Mouse (Mus musculus) heart, adult 2 months (tissue): ENCODE results near the gene Med13l. TPM values are rescaled to one million over a fixed set of nuclear protein-coding genes. Genes with fewer than 3 reads are reported as not detected.

ENCODE experiments used
- DNase-seq, 2 experiments: peaks; one replicate each; pipeline ENCODE4 v3.0.0; 2021
- H3K27ac ChIP-seq: fragments of 200-600 bp; 2 replicates; pipeline ENCODE4 v1.8.1; 2022
- H3K27me3 ChIP-seq: fragments of 200-500 bp; 2 replicates; pipeline ENCODE4 v1.6.1; 2012; ENCODE audit warnings: mild to moderate bottlenecking, low read length, inconsistent platforms, mixed read lengths; ENCODE audit not compliant: control insufficient read depth, insufficient read depth
- H3K36me3 ChIP-seq: fragments of 200-500 bp; 2 replicates; pipeline ENCODE4 v1.6.1; 2012; ENCODE audit warnings: low read length, inconsistent platforms; ENCODE audit not compliant: control insufficient read depth, insufficient read depth
- H3K4me1 ChIP-seq: fragments of 200-500 bp; 2 replicates; pipeline ENCODE4 v1.6.1; 2011; ENCODE audit warnings: low read length; ENCODE audit not compliant: control insufficient read depth, insufficient read depth
- H3K4me3 ChIP-seq: fragments of 200-600 bp; 2 replicates; pipeline ENCODE4 v1.8.1; 2022
- H3K79me2 ChIP-seq: fragments of 200-500 bp; replicated peaks from 2 replicates; pipeline ENCODE4 v1.6.1; 2012; ENCODE audit warnings: mild to moderate bottlenecking, inconsistent platforms, low read length, moderate library complexity, mixed read lengths; ENCODE audit not compliant: control insufficient read depth, insufficient read depth
- H3K9ac ChIP-seq: fragments of 200-500 bp; 2 replicates; pipeline ENCODE4 v1.6.1; 2012; ENCODE audit warnings: low read depth, mild to moderate bottlenecking, control low read depth, inconsistent platforms, low read length, mixed read lengths
- CTCF ChIP-seq: fragments of 200-600 bp; IDR thresholded peaks from 2 replicates; pipeline ENCODE4 v1.8.1; 2022; ENCODE audit warnings: antibody characterized with exemption, mild to moderate bottlenecking, moderate library complexity
- EP300 ChIP-seq: fragments of 200-500 bp; IDR thresholded peaks from 2 replicates; pipeline ENCODE4 v1.6.1; 2011; ENCODE audit warnings: low read depth, low read length, control low read depth; ENCODE audit not compliant: insufficient read depth
- POLR2A ChIP-seq: fragments of 200-500 bp; IDR thresholded peaks from 2 replicates; pipeline ENCODE4 v1.6.1; 2011; ENCODE audit warnings: mild to moderate bottlenecking, low read depth, low read length, control low read depth; ENCODE audit not compliant: insufficient read depth
- WGBS: fragments of 180-500 bp; shearing (Covaris S2); methylation state at CpG from one replicate; pipeline ENCODE4 v1.1.7; 2018; 5-methylcytosine and 5-hydroxymethylcytosine counted together
- intact Hi-C: fragments of 180-260 bp; cut with DNase I; formaldehyde crosslinking; loops from one replicate; pipeline ENCODE4 v1.15.1; 2025
- polyA plus RNA-seq: library from polyadenylated mRNA; depleted of rRNA; stranded (reverse); fragments of >200 nt; gene quantifications from 2 replicates; pipeline ENCODE4 v1.2.3, GENCODE M21; 2012
- total RNA-seq, 2 experiments: library from RNA; stranded (reverse); gene quantifications; 2 replicates each; pipeline ENCODE4 v1.2.3; 2021

Med13l gene
- total and polyA plus RNA-seq, 3 experiments: 11.0 to 30.8 (median 29.9) TPM

DNA sequence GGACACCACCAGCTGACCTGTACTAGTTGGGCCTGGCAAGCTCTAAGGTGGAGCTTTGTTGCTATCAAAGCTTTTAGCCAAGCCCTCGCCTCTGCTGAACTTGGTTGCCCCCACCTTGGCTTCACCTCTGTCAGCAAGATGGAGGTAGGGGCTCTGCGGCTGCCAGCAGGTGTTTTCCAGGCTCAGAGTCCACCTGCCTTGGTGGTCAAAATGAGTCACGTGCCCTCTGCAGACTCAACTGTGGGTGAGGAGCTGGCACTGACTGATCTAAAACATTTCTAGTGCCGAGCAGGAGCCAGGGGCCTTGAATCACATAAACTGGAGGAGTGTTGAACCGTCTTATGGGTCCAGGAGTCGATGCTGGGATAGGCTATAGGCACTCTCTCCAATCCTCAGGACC lies 34.8 kb upstream of the Med13l start:
- Histone ChIP-seq H3K4me1 (no peaks in the 10 kb centered on the region; the same call in 1 of the 2 replicates), H3K27me3 (no peaks in the 10 kb centered on the region), H3K36me3 (no peaks in the 10 kb centered on the region), H3K4me3 (no peak overlapping the region), H3K27ac (no peak overlapping the region), H3K79me2 (no peaks in the 10 kb centered on the region), H3K9ac (no peak overlapping the region)
- 76% methylated on average over 6 of the region's 6 CpGs for WGBS
- intact Hi-C loops: loop anchor here (2.0 kb wide), 1 partner anchor 33 kb away; no protein-coding TSS in a partner anchor
- no peak for TF ChIP-seq POLR2A
- TF ChIP-seq EP300: no peak
- no peak for TF ChIP-seq CTCF
- no peak for DNase-seq

DNA sequence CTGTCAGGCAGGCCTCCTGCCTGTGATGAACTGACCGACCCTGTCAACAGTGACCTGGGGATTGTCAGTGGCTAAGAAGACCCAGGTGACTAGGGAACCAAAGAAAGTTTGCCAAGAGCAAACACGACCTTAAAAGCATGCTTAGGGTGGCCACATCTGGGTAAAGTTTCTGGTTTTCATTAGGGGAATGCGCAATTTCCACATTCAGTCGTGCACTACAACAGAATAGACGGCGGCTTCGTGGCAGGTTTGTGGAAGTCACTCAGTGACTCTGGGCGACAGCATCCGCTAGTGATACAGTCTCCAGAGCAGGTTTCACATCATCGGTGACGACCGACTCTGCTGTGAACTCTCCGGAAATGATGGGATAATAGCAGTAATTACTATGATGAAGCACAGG lies 34.0 kb upstream of the Med13l start:
- Histone ChIP-seq H3K4me1 (no peaks in the 10 kb centered on the region; the same call in 1 of the 2 replicates), H3K27ac (no peak overlapping the region), H3K4me3 (no peak overlapping the region), H3K27me3 (no peaks in the 10 kb centered on the region), H3K79me2 (no peaks in the 10 kb centered on the region), H3K36me3 (no peaks in the 10 kb centered on the region), H3K9ac (no peak overlapping the region)
- WGBS: 90% methylated on average over 13 of the region's 13 CpGs
- intact Hi-C loops: loop anchor here (2.0 kb wide), 1 partner anchor 32 kb away; no protein-coding TSS in a partner anchor
- no peak for DNase-seq
- TF ChIP-seq POLR2A (no peak), EP300 (no peak), CTCF (no peak)

DNA sequence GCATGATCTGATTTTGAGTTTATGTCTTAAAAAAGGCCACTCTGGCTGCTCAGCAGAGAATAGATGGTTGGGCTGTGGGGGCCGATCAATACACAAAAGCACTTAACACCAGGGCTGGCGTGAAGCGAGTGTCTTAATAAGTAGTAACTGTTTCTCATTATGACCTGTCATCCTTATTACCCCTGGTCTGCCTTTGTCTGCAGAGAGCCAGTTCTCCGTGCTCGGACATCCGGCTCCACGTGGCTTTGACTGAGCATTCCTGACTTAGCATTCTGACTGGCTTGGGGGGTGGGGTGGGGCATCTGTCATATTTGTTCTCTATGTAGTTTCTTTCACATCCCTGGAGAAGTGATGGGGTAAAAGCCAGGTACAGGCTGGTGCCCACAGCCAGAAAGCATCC lies 31.2 kb upstream of the Med13l start:
- no peak for DNase-seq
- Histone ChIP-seq H3K4me1 (no peaks in the 10 kb centered on the region; the same call in 1 of the 2 replicates), H3K79me2 (no peaks in the 10 kb centered on the region), H3K27ac (no peak overlapping the region), H3K4me3 (no peak overlapping the region), H3K36me3 (no peaks in the 10 kb centered on the region), H3K9ac (no peak overlapping the region), H3K27me3 (no peaks in the 10 kb centered on the region)
- 48% methylated on average over 7 of the region's 7 CpGs for WGBS
- intact Hi-C loops: no loop called here
- TF ChIP-seq EP300 (no peak), POLR2A (no peak), CTCF (no peak)

DNA sequence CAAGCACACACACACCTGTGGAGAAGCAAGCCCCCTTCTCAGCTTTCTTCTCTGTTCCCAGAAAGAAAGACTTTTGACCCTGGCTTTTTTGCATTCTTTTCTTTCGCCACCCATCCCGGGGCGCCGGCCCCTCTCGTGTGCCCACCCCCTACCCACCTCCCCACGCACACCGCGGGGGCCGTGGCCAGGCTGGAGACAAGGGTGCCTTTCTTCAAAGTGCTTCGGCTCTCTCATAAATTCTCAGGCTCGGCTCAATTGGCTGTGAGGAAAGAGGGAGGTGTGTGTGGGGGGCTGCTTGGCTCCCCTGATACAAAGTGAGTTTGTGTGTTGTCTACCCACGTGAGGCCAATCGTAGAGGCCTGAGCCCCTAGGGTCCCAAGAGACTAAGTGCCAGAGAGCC lies 28.4 kb upstream of the Med13l start:
- H3K4me1 ChIP-seq: no peaks in the 10 kb centered on the region
- H3K36me3 ChIP-seq: no peaks in the 10 kb centered on the region
- no peak for TF ChIP-seq POLR2A
- no peak for TF ChIP-seq EP300
- no peak for TF ChIP-seq CTCF
- DNase-seq: no peak
- H3K27me3 ChIP-seq: no peaks in the 10 kb centered on the region
- 26% methylated on average over 13 of the region's 13 CpGs for WGBS
- no peak overlapping the region for H3K27ac ChIP-seq
- H3K9ac ChIP-seq: no peak overlapping the region
- H3K4me3 ChIP-seq: no peak overlapping the region
- intact Hi-C loops: no loop called here
- no peaks in the 10 kb centered on the region for H3K79me2 ChIP-seq

DNA sequence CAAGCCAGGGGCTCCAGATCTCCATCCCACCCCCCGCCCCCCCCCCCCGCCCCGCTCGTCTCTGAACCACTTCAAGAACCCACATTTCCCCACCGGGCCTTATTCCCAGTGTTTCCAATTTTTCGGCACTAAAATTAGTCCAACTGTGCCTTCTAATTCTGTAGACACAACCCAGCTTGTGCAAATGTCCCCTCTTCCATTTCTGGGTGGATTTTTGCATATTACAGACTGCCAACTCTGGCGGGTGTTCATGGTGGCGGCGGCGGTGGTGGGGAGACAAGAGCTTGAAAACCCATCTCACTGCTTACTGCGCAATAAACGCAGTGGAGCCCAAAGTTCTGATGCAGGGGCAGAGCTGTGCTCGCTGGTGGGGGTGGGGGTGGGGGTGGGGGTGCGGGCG lies 27.8 kb upstream of the Med13l start:
- Histone ChIP-seq H3K27ac (no peak overlapping the region), H3K9ac (no peak overlapping the region), H3K4me3 (no peak overlapping the region), H3K79me2 (no peaks in the 10 kb centered on the region), H3K27me3 (no peaks in the 10 kb centered on the region), H3K36me3 (no peaks in the 10 kb centered on the region), H3K4me1 (no peaks in the 10 kb centered on the region)
- intact Hi-C loops: no loop called here
- 50% methylated on average over 15 of the region's 15 CpGs for WGBS
- TF ChIP-seq CTCF: no peak
- no peak for TF ChIP-seq EP300
- no peak for TF ChIP-seq POLR2A
- peak in 1 of 2 experiments; percentile 4 for DNase-seq

DNA sequence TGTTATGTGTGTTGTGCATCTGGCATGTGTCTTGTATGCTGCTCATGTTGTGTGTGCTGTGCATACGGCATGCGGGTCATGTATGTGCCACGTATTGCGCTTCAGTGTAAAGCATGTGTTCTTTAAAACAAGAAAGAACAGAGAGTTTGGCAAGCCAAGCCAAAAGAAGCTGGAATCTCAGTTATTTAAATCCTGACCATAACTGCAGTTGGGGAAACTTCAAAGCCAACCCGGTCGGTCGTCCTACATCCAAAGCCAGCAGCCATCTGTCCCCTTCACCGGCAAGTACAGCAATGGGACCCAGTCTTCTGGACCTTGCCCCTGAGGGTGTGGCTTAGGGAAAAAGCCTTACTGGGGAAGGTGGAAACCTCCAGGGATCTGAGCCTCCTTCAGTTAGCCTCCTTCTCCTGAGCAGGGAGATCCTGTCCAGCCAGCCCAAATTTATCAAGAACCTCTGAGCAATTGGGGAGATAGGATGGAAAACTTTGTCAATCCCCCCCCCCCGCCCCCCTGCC lies 26.0 kb upstream of the Med13l start:
- H3K4me3 ChIP-seq: no peak overlapping the region
- 75% methylated on average over 9 of the region's 9 CpGs for WGBS
- no peaks in the 10 kb centered on the region for H3K36me3 ChIP-seq
- no peaks in the 10 kb centered on the region for H3K4me1 ChIP-seq
- TF ChIP-seq POLR2A: no peak
- TF ChIP-seq EP300: no peak
- TF ChIP-seq CTCF: no peak
- intact Hi-C loops: no loop called here
- DNase-seq: peak in 1 of 2 experiments; percentile 12
- H3K27ac ChIP-seq: no peak overlapping the region
- no peaks in the 10 kb centered on the region for H3K27me3 ChIP-seq
- no peaks in the 10 kb centered on the region for H3K79me2 ChIP-seq
- no peak overlapping the region for H3K9ac ChIP-seq
